Mouse (Mus musculus) kidney, adult 2 months (tissue): Measurements from ENCODE around the gene Nt5m. TPM values are rescaled to one million over a fixed set of nuclear protein-coding genes. Genes with fewer than 3 reads are reported as not detected.
A peak's percentile ranks its signal among the peaks of the same experiment; 100 is the strongest.

Source experiments
- DNase-seq: peaks from one replicate; pipeline ENCODE4 v3.0.0; 2021
- H3K27ac ChIP-seq: fragments of 200-500 bp; 2 replicates; pipeline ENCODE4 v1.5.1; 2012; ENCODE audit warnings: low read depth, low read length, control low read depth, inconsistent platforms; ENCODE audit not compliant: insufficient read depth
- H3K27me3 ChIP-seq: fragments of 200-500 bp; replicated peaks from 2 replicates; pipeline ENCODE4 v1.6.1; 2012; ENCODE audit warnings: mild to moderate bottlenecking, moderate library complexity, low read length, inconsistent platforms; ENCODE audit not compliant: control insufficient read depth, insufficient read depth
- H3K36me3 ChIP-seq: fragments of 200-500 bp; 2 replicates; pipeline ENCODE4 v1.6.1; 2012; ENCODE audit warnings: mild to moderate bottlenecking, moderate library complexity, low read length, inconsistent platforms; ENCODE audit not compliant: control insufficient read depth, insufficient read depth
- H3K4me1 ChIP-seq: fragments of 200-500 bp; 2 replicates; pipeline ENCODE4 v1.6.1; 2011; ENCODE audit warnings: low read length; ENCODE audit not compliant: control insufficient read depth, insufficient read depth
- H3K4me3 ChIP-seq: fragments of 200-500 bp; 2 replicates; pipeline ENCODE4 v1.5.1; 2011; ENCODE audit warnings: mild to moderate bottlenecking, low read depth, low read length, control low read depth; ENCODE audit not compliant: insufficient read depth
- CTCF ChIP-seq: fragments of 200-500 bp; conservative IDR thresholded peaks from 2 replicates; pipeline ENCODE4 v1.5.1; 2011; ENCODE audit warnings: low read depth, mild to moderate bottlenecking, control low read depth, low read length, moderate library complexity, mixed read lengths; ENCODE audit not compliant: insufficient read depth, insufficient read length
- POLR2A ChIP-seq: fragments of 200-500 bp; IDR thresholded peaks from one replicate; pipeline ENCODE4 v1.6.1; 2011; ENCODE audit warnings: low read depth, low read length, control low read depth
- WGBS: fragments of 180-500 bp; shearing (Covaris S2); methylation state at CpG from one replicate; pipeline ENCODE4 v1.1.7; 2018; 5-methylcytosine and 5-hydroxymethylcytosine counted together
- polyA plus RNA-seq: library from polyadenylated mRNA; depleted of rRNA; stranded (reverse); fragments of >200 nt; gene quantifications from 2 replicates; pipeline ENCODE4 v1.2.3, GENCODE M21; 2012

Nt5m gene
- polyA plus RNA-seq, 1 experiment = 39.3 TPM

DNA sequence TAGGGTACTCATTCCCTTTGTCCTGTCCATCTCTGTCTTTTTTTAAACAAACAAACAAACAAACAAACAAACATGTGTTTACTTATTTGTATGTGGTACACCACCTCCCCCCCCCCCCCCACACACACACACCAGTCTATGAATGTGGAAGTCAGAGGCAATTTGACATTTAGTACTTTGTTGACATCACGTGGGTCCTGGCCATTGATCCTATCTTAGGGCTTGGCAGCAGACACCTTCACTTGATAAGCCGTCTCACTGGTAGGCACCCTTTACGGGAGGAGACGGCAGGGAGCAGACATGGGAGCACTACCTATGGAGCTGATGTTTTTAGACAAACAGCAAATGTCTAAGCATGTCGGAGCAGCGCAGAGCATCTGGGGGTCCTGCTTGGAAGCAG lies 55.7 kb downstream of the Nt5m start:
- Histone ChIP-seq H3K4me3 (no peak overlapping the region), H3K36me3 (no peaks in the 10 kb centered on the region), H3K27ac (no peak overlapping the region), H3K27me3 (no peaks in the 10 kb centered on the region), H3K4me1 (no peaks in the 10 kb centered on the region)
- DNase-seq = no peak
- TF ChIP-seq CTCF (no peak), POLR2A (no peak)
- 58% methylated on average over 6 of the region's 6 CpGs for WGBS

- DNase-seq = no peak
- Histone ChIP-seq H3K4me3 (no peak overlapping the region), H3K27me3 (no peaks in the 10 kb centered on the region), H3K4me1 (no peaks in the 10 kb centered on the region), H3K27ac (no peak overlapping the region), H3K36me3 (no peaks in the 10 kb centered on the region)
- TF ChIP-seq CTCF = no peak
- WGBS = 45% methylated on average over 8 of the region's 8 CpGs
Observed at GRCm38 (mm10) chr11:59895316-59895715, 56.1 kb downstream of the Nt5m start.

GRCm38 (mm10) chr11:59897981-59898599 lies 58.8 kb downstream of the Nt5m start:
- Histone ChIP-seq H3K4me1 (peaks cover 14% of the 10 kb centered on the region), H3K4me3 (no peak overlapping the region), H3K27ac (no peak overlapping the region), H3K36me3 (no peaks in the 10 kb centered on the region), H3K27me3 (no peaks in the 10 kb centered on the region)
- 81% methylated on average over 11 of the region's 11 CpGs for WGBS
- no peak for TF ChIP-seq POLR2A
- no peak for TF ChIP-seq CTCF
- DNase-seq = no peak

GRCm38 (mm10) chr11:59899711-59900685 lies 60.8 kb downstream of the Nt5m start:
- Histone ChIP-seq H3K4me1 (peaks cover 14% of the 10 kb centered on the region), H3K4me3 (no peak overlapping the region), H3K27me3 (no peaks in the 10 kb centered on the region), H3K36me3 (no peaks in the 10 kb centered on the region), H3K27ac (peak overlapping the region; percentile 80)
- TF ChIP-seq POLR2A = no peak
- peak; percentile 79 for DNase-seq
- whole genome bisulfite sequencing = 45% methylated on average over 13 of the region's 13 CpGs

DNA sequence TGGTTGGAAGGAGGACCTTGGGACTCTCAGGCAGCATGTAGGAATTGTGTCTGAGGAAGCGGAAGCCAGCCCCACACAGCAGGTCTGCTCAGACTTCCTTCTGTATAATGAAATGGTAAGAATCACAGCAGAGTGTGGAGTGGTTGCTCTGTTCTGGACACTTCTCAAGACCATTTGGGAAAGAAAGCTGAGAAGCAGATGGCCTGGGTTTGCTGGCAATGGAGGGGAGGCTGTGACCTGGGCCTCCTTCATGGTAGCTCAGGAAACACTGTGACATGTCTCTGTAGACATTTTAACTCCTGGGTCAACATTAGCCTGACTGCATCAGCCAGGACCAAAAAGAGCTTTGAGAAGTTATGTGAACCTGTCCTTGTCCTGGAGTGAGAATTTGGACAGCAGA lies 61.7 kb downstream of the Nt5m start:
- Histone ChIP-seq H3K36me3 (no peaks in the 10 kb centered on the region), H3K4me3 (no peak overlapping the region), H3K4me1 (peaks cover 14% of the 10 kb centered on the region), H3K27ac (peak overlapping the region; percentile 39), H3K27me3 (no peaks in the 10 kb centered on the region)
- no peak for TF ChIP-seq CTCF
- TF ChIP-seq POLR2A = no peak
- no peak for DNase-seq
- 85% methylated on average over 1 of the region's 1 CpGs for WGBS

DNA sequence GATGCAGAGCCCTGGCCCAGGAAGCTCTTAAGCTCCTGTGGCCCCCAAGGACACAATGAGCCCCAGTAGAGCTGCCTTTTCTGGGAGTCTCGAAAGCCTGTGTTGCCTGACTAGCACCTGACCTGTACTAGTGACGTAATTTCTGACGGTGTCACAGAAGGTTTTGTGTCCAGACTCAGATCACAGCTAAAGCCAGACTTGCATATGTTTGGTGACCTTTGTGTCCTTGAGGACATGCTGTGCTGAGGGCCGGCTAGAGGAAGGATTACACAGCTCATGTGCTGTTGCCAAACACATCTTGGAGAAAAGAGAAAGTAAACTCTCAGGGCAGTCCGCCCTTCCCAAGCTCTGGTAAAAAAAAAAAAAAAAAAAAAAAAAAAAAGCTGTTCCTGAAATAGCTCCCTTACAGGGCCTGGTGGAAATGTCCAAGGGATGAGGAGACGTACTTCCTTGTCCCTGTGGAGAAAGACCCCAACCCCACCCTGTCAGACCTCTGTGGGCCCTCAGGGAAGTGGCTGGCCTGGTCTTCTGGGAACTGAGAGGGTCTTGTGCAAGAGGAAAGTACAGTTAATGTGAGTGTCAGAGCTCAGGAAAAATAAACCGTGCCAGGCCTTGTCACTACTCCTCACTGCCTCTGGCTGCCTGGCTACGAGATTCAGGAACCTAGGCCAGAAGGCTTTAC lies 62.9 kb downstream of the Nt5m start:
- no peak for TF ChIP-seq POLR2A
- TF ChIP-seq CTCF = no peak
- DNase-seq = peak; percentile 75
- WGBS = 30% methylated on average over 8 of the region's 8 CpGs
- Histone ChIP-seq H3K36me3 (no peaks in the 10 kb centered on the region), H3K4me3 (no peak overlapping the region), H3K27ac (peak overlapping the region; percentile 86), H3K27me3 (no peaks in the 10 kb centered on the region), H3K4me1 (peaks cover 14% of the 10 kb centered on the region)
